Mouse (Mus musculus) liver, embryonic 14.5 days (tissue): ENCODE data around the gene Gjb2.

ENCODE experiments used
- CTCF ChIP-seq: IDR thresholded peaks from 2 replicates; pipeline ENCODE4 v1.5.1; 2016; ENCODE audit warnings: antibody characterized with exemption, low read depth, control low read depth
- EP300 ChIP-seq: IDR thresholded peaks from 2 replicates; pipeline ENCODE4 v1.6.1; 2016; ENCODE audit warnings: antibody characterized with exemption, low read depth

- TF ChIP-seq CTCF = no peak
- TF ChIP-seq EP300 = no peak
Observed at GRCm38 (mm10) chr14:57090001-57090400, 14.5 kb downstream of the Gjb2 start.
